Mouse (Mus musculus): Measurements from ENCODE around the gene Col25a1. TPM values are rescaled to one million over a fixed set of nuclear protein-coding genes. Genes with fewer than 3 reads are reported as not detected.

The Col25a1 gene
- polyA plus RNA-seq, 1 experiment from 2014 or later, result 6.3 TPM

DNA sequence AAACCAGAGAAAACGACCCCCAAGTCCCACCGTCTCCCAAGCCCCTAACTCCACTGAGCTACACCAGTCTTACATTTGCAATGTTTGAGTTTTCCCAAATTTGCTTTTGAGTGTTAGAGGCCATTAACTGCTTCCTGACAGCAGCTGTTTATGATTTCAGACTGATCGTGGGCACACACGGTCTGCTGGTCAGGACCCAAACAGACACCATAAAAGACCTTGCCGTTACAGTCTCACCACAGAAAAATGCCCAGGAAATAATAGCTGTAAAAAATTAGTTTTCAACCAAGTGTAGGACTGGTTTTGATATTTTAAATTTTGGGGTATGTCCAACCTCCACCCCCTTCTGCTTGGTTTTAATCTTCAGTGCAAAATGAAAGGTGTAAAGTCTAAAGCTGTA, 298.8 kb downstream of the Col25a1 start:
- H3K9me3 ChIP-seq (ENCODE audit: control insufficient read depth, low read length), result 0 out of 2 replicates have a peak, but pooled peaks cover 2% of the 10 kb centered on the region
- H3K36me3 ChIP-seq (replicated peaks; ENCODE audit: control insufficient read depth, insufficient read depth), result no peaks in the 10 kb centered on the region
- H3K4me1 ChIP-seq (replicated peaks; ENCODE audit: control insufficient read depth, insufficient read depth, low read length), result no peaks in the 10 kb centered on the region
- WGBS, result 83% methylated on average over 5 of the region's 5 CpGs
- DNase-seq (ENCODE audit: low spot score) (no peak), ATAC-seq (ENCODE audit: low FRiP score) (no peak)
- H3K4me2 ChIP-seq (replicated peaks), result no peak overlapping the region
- no peak overlapping the region for H3K9ac ChIP-seq
- H3K4me3 ChIP-seq (replicated peaks; ENCODE audit: low read length), result no peak overlapping the region
- H3K27ac ChIP-seq, result no peak overlapping the region
- H3K27me3 ChIP-seq (ENCODE audit: control insufficient read depth, insufficient read depth, low read length), result no peaks in the 10 kb centered on the region

DNA sequence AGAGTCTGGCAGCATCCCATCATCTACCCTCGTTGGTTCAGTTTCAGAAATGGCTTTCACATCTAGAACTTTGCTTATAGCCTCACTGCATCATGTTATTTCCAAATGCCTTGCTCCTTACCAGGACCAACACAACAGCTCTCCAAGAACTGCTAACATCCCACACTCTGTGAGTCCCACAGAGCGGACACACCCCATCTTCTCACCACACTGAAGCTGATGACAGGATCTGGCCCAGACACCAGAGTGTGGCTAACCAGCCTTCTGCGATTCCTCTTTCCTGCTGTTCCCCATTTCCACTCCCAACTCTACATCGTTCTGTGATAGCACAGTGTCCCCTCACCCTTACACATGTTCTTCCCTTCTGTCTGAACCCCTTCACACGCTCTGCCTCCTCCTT, 301.5 kb downstream of the Col25a1 start:
- DNase-seq (ENCODE audit: low spot score) (no peak), ATAC-seq (ENCODE audit: low FRiP score) (no peak)
- H3K4me1 ChIP-seq (replicated peaks; ENCODE audit: control insufficient read depth, insufficient read depth, low read length), result no peaks in the 10 kb centered on the region
- H3K4me3 ChIP-seq (replicated peaks; ENCODE audit: low read length), result no peak overlapping the region
- 79% methylated on average over 5 of the region's 5 CpGs for WGBS
- no peaks in the 10 kb centered on the region for H3K27me3 ChIP-seq (ENCODE audit: control insufficient read depth, insufficient read depth, low read length)
- H3K27ac ChIP-seq, result no peak overlapping the region
- no peak overlapping the region for H3K9ac ChIP-seq
- H3K36me3 ChIP-seq (replicated peaks; ENCODE audit: control insufficient read depth, insufficient read depth), result no peaks in the 10 kb centered on the region
- H3K9me3 ChIP-seq (ENCODE audit: control insufficient read depth, low read length), result 0 out of 2 replicates have a peak, but pooled peaks cover 2% of the 10 kb centered on the region
- H3K4me2 ChIP-seq (replicated peaks), result no peak overlapping the region

DNA sequence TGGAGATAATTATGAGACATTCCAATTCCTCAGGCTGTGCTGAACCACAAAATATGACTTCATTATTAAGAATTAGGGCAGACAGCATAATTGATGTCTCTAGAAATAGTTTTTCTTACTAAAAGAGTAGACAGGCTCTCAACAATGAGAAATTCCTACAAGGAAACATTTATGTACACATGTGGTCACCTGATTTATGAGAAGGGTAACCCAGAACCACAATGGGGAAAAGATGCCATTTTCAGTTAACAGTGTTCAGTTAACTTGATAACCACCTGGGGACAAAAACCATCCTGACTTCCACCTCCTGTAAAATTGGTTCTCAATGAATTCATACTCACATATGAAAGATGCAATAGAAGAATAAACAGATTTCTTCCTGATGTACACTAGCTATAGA, 305.7 kb downstream of the Col25a1 start:
- Histone ChIP-seq H3K4me3 (replicated peaks; ENCODE audit: low read length) (no peak overlapping the region), H3K27ac (no peak overlapping the region), H3K9ac (no peak overlapping the region), H3K4me1 (replicated peaks; ENCODE audit: control insufficient read depth, insufficient read depth, low read length) (no peaks in the 10 kb centered on the region), H3K36me3 (replicated peaks; ENCODE audit: control insufficient read depth, insufficient read depth) (no peaks in the 10 kb centered on the region), H3K27me3 (ENCODE audit: control insufficient read depth, insufficient read depth, low read length) (no peaks in the 10 kb centered on the region), H3K9me3 (ENCODE audit: control insufficient read depth, low read length) (0 out of 2 replicates have a peak, but pooled peaks cover 2% of the 10 kb centered on the region), H3K4me2 (replicated peaks) (no peak overlapping the region)
- ATAC-seq (ENCODE audit: low FRiP score) (no peak), DNase-seq (ENCODE audit: low spot score) (no peak)

DNA sequence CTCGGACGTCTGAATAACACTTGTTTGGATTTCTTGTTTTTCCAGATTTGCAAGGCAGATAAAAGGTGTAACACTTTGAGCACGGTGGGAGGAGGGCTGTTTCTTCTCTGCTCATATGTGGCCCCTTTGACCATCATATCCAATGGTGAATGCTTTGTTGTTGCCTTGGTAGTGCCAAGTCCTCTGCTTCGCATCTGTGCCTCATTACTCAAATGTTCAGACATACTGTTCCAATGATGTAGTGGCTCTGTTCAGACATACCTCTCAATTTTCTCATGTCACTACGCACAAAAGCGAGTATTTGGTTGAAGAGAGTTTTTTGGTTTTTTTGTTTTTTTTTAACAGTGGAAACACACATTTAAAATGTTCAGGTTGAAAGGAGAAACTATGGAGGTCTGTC, 308.5 kb downstream of the Col25a1 start:
- H3K9ac ChIP-seq, result no peak overlapping the region
- H3K4me1 ChIP-seq (replicated peaks; ENCODE audit: control insufficient read depth, insufficient read depth, low read length), result no peaks in the 10 kb centered on the region
- DNase-seq (ENCODE audit: low spot score), result no peak
- H3K9me3 ChIP-seq (ENCODE audit: control insufficient read depth, low read length), result no peaks in the 10 kb centered on the region
- H3K4me3 ChIP-seq (replicated peaks; ENCODE audit: low read length), result no peak overlapping the region
- no peak overlapping the region for H3K4me2 ChIP-seq (replicated peaks)
- WGBS, result 84% methylated on average over 6 of the region's 6 CpGs
- H3K27me3 ChIP-seq (ENCODE audit: control insufficient read depth, insufficient read depth, low read length), result no peaks in the 10 kb centered on the region
- ATAC-seq (ENCODE audit: low FRiP score), result no peak
- no peaks in the 10 kb centered on the region for H3K36me3 ChIP-seq (replicated peaks; ENCODE audit: control insufficient read depth, insufficient read depth)
- H3K27ac ChIP-seq, result no peak overlapping the region

DNA sequence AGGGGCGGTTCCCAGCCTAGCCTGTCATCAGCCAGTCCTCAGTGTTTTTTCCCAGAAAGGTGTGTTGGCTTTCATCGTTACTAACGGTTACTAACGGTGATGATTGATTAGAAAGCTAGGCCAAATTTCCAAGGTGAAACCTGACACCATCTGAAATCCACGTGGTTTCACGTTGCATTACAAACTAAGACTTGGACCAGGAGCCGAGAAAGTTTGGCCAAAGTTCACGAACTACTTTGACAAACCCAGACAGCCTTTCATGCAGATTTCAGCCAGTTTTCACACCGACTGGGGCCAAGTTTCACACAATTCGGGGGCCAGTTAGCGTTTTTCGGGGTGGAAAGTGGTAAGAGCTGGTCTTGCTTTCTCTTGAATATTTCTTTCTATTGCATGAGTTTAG, 309.4 kb downstream of the Col25a1 start:
- WGBS, result 82% methylated on average over 12 of the region's 12 CpGs
- Histone ChIP-seq H3K9ac (no peak overlapping the region), H3K9me3 (ENCODE audit: control insufficient read depth, low read length) (no peaks in the 10 kb centered on the region), H3K27ac (no peak overlapping the region), H3K36me3 (replicated peaks; ENCODE audit: control insufficient read depth, insufficient read depth) (no peaks in the 10 kb centered on the region), H3K27me3 (ENCODE audit: control insufficient read depth, insufficient read depth, low read length) (no peaks in the 10 kb centered on the region), H3K4me3 (replicated peaks; ENCODE audit: low read length) (no peak overlapping the region), H3K4me1 (replicated peaks; ENCODE audit: control insufficient read depth, insufficient read depth, low read length) (no peaks in the 10 kb centered on the region), H3K4me2 (replicated peaks) (no peak overlapping the region)
- DNase-seq (ENCODE audit: low spot score), result no peak
- ATAC-seq (ENCODE audit: low FRiP score), result no peak

DNA sequence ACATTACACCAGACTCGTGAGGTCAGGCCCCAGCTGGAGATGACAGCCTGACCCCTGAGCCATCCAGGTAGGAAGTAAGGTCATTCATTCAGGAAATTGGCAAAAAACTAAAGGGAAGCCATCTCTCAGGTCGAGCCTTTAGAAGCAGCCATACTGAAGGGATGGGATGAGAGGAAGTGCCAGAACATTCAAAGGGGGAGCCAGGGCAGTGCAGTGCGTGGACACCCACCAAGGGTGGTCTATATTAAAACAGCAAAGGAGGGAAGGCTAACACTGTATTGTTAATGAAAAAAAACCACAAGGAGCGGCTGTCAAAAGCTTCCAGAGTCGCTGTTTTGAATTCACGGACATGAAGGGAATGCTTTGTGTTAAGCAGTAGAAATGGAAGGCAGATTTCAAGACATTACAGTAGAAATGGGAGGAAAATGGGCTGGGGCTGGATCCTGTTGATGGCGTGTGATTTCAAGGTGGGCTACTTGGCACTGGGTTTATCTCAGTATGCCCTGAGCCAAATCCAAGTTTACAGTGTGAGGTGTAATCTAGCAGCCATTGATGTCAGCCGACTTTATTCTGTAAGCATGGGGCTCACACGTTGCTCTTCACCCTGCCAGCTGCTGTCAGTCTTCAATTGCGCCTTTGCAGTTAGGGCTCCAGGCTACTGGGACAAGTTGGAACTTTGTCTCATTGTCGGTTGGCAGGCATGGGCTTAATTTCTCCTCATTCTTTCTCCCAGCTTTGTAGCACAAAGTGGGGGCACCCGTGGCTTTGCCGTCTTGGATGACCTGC, 312.7 kb downstream of the Col25a1 start:
- Histone ChIP-seq H3K27me3 (ENCODE audit: control insufficient read depth, insufficient read depth, low read length) (no peaks in the 10 kb centered on the region), H3K27ac (no peak overlapping the region), H3K9me3 (ENCODE audit: control insufficient read depth, low read length) (no peaks in the 10 kb centered on the region), H3K4me3 (replicated peaks; ENCODE audit: low read length) (no peak overlapping the region), H3K4me2 (replicated peaks) (no peak overlapping the region), H3K36me3 (replicated peaks; ENCODE audit: control insufficient read depth, insufficient read depth) (no peaks in the 10 kb centered on the region), H3K4me1 (replicated peaks; ENCODE audit: control insufficient read depth, insufficient read depth, low read length) (no peaks in the 10 kb centered on the region), H3K9ac (no peak overlapping the region)
- ATAC-seq (ENCODE audit: low FRiP score), result no peak
- WGBS, result 65% methylated on average over 13 of the region's 13 CpGs
- DNase-seq (ENCODE audit: low spot score), result no peak

DNA sequence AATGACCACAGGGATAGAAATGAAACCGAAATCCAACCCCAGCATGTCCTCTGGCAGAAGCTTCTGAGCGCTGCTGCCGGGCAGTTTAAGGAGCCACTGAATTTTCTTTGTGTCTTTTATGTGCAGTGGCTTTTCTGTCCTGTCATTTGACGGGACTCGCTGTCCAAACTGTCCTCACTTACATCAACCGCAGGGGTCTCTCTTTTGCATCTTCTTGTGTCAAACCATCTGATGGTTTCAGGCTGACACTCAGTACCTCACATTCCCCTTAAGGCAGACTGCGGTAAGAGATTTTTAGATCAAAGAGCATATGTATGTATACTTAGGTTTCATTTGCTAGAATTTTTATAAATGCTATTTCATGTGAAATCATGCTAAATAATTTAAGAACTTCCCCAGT, 318.6 kb downstream of the Col25a1 start:
- 67% methylated on average over 7 of the region's 7 CpGs for WGBS
- no peak for ATAC-seq (ENCODE audit: low FRiP score)
- H3K27ac ChIP-seq, result no peak overlapping the region

DNA sequence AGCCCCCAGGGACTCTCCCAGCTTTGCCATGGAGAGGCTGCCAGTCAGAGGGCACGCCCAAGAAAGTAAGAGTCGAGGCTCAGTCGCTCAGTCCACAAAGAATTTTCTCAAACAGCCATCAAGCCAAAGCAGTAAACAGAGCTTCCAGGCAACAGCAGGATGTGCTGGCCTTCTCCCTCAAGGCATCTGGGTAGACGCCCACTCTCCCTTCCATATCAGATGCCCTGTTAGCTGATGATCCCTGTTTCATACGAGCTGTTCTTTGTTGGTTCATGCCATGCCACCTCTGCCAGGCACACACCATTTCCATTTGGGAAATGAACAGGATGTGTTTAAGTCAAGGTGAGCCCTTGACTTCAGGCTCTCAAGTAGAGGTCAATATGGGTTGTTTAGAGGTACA, 334.1 kb downstream of the Col25a1 start:
- Histone ChIP-seq H3K27ac (no peak overlapping the region), H3K4me1 (replicated peaks; ENCODE audit: control insufficient read depth, insufficient read depth, low read length) (no peaks in the 10 kb centered on the region), H3K36me3 (replicated peaks; ENCODE audit: control insufficient read depth, insufficient read depth) (no peaks in the 10 kb centered on the region), H3K9me3 (ENCODE audit: control insufficient read depth, low read length) (peaks cover 7% of the 10 kb centered on the region; the same call in 1 of the 2 replicates), H3K4me2 (replicated peaks) (no peak overlapping the region), H3K4me3 (replicated peaks; ENCODE audit: low read length) (no peak overlapping the region), H3K27me3 (ENCODE audit: control insufficient read depth, insufficient read depth, low read length) (no peaks in the 10 kb centered on the region), H3K9ac (no peak overlapping the region)
- DNase-seq (ENCODE audit: low spot score) (no peak), ATAC-seq (ENCODE audit: low FRiP score) (no peak)
- 91% methylated on average over 5 of the region's 5 CpGs for WGBS

More for the DNA sequence above, 318.6 kb downstream of the Col25a1 start:
- H3K9ac ChIP-seq, result no peak overlapping the region
- no peak for DNase-seq (ENCODE audit: low spot score)
- H3K27me3 ChIP-seq (ENCODE audit: control insufficient read depth, insufficient read depth, low read length), result no peaks in the 10 kb centered on the region
- no peaks in the 10 kb centered on the region for H3K9me3 ChIP-seq (ENCODE audit: control insufficient read depth, low read length)
- no peaks in the 10 kb centered on the region for H3K4me1 ChIP-seq (replicated peaks; ENCODE audit: control insufficient read depth, insufficient read depth, low read length)
- no peak overlapping the region for H3K4me2 ChIP-seq (replicated peaks)
- no peak overlapping the region for H3K4me3 ChIP-seq (replicated peaks; ENCODE audit: low read length)
- no peaks in the 10 kb centered on the region for H3K36me3 ChIP-seq (replicated peaks; ENCODE audit: control insufficient read depth, insufficient read depth)

DNA sequence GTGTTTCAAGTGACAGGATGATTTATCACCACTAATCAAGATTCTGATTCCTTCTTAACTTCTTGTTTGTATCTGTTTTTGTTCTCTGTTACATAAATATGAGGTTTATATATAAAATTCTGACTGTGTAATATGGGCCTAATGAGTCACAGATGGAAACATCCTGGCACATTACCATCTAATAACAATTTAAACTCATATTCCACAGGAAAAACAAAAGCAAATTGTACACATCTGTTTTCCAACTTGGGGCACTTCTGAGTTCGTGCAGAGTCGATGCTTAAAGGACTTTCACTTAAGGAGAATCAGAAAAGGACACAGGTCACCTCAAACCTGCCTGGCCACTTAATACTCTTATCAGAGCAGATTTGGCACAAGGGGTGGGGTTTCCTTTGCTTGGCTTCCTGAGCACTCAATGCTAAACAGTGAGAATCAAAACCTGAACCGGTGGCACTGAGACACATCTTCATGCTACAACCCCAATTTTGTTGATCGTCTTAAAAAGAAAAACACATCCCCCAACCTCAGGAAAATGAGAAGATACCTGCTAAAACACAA, 342.0 kb downstream of the Col25a1 start:
- Histone ChIP-seq H3K4me3 (replicated peaks; ENCODE audit: low read length) (no peak overlapping the region), H3K27ac (no peak overlapping the region), H3K36me3 (replicated peaks; ENCODE audit: control insufficient read depth, insufficient read depth) (no peaks in the 10 kb centered on the region), H3K9ac (no peak overlapping the region), H3K4me2 (replicated peaks) (no peak overlapping the region), H3K9me3 (ENCODE audit: control insufficient read depth, low read length) (no peaks in the 10 kb centered on the region), H3K27me3 (ENCODE audit: control insufficient read depth, insufficient read depth, low read length) (no peaks in the 10 kb centered on the region), H3K4me1 (replicated peaks; ENCODE audit: control insufficient read depth, insufficient read depth, low read length) (no peaks in the 10 kb centered on the region)
- no peak for DNase-seq (ENCODE audit: low spot score)
- no peak for ATAC-seq (ENCODE audit: low FRiP score)
- 83% methylated on average over 4 of the region's 4 CpGs for WGBS

Data from hindbrain, embryonic 14.5 days (tissue).